Mouse (Mus musculus) spleen, adult 2 months (tissue): ENCODE results near the gene C1qb. TPM values are rescaled to one million over a fixed set of nuclear protein-coding genes. Genes with fewer than 3 reads are reported as not detected.

Experiments
- DNase-seq, 2 experiments: peaks; one replicate each; pipeline versions ENCODE4 v3.0.0 to v3.0.0-alpha.2; 2012 to 2021; ENCODE audit warnings: low spot score in 2 of 2, low read depth in 1 of 2
- H3K27ac ChIP-seq: fragments of 200-500 bp; 2 replicates; pipeline ENCODE4 v1.5.1; 2012; ENCODE audit warnings: low read length, inconsistent platforms; ENCODE audit not compliant: insufficient read depth
- H3K27me3 ChIP-seq: fragments of 200-500 bp; 2 replicates; pipeline ENCODE4 v1.6.1; 2012; ENCODE audit warnings: mild to moderate bottlenecking, moderate library complexity, low read length, inconsistent platforms; ENCODE audit not compliant: control insufficient read depth, insufficient read depth
- H3K36me3 ChIP-seq: fragments of 200-500 bp; 2 replicates; pipeline ENCODE4 v1.6.1; 2012; ENCODE audit warnings: mild to moderate bottlenecking, low read length, inconsistent platforms; ENCODE audit not compliant: control insufficient read depth, insufficient read depth
- H3K4me1 ChIP-seq: fragments of 200-500 bp; 2 replicates; pipeline ENCODE4 v1.6.1; 2011; ENCODE audit warnings: inconsistent platforms; ENCODE audit not compliant: control insufficient read depth, insufficient read depth, insufficient read length
- H3K4me3 ChIP-seq: fragments of 200-500 bp; 2 replicates; pipeline ENCODE4 v1.5.1; 2011; ENCODE audit warnings: mild to moderate bottlenecking, inconsistent platforms; ENCODE audit not compliant: insufficient read depth, insufficient read length; ENCODE audit errors: extremely low read depth
- CTCF ChIP-seq: fragments of 200-500 bp; IDR thresholded peaks from 2 replicates; pipeline ENCODE4 v1.5.1; 2011; ENCODE audit warnings: mild to moderate bottlenecking, inconsistent platforms; ENCODE audit not compliant: insufficient read depth, insufficient read length, insufficient replicate concordance; ENCODE audit errors: extremely low read depth
- POLR2A ChIP-seq: fragments of 200-500 bp; IDR thresholded peaks from 2 replicates; pipeline ENCODE4 v1.6.1; 2011; ENCODE audit warnings: low read depth, low read length, inconsistent platforms
- WGBS: fragments of 180-500 bp; shearing (Covaris S2); methylation state at CpG from one replicate; pipeline ENCODE4 v1.1.7; 2018; 5-methylcytosine and 5-hydroxymethylcytosine counted together
- polyA plus RNA-seq: library from polyadenylated mRNA; depleted of rRNA; stranded (reverse); fragments of >200 nt; gene quantifications from 2 replicates; pipeline ENCODE4 v1.2.3, GENCODE M21; 2012; rRNA removed

C1qb gene
- polyA plus RNA-seq, 1 experiment: 284 TPM

DNA sequence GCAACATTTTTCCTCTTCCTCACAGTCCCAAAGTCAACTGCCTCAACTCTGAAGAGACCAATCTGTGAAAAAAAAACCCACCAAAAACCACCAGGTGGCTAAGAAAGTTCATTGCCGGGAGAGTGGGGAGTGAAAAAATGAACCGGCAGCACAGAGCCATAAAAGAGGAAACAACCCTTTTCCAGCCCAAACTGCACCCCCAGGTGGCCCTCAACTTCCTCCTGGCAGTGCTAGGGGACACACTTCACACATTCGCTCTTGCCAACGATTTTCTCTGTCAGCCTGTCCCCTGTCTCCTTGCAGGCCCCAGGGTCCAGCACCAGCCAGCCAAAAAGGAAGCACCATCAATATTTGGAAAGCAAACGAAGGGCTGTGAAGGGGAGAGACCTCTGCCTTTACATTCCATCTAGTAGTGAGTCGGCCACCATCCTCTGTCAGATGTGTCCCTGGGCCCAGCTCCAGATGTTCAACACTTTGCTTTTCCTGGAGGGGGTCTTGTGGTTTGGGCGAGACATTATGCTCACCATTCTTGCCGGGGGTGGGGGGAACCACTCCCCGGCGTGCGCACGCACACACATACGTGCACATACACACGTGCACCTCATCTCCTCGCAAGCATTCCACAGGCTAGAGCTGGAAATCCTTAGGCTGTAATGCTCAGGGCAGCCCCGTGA lies 53.3 kb downstream of the C1qb start:
- H3K36me3 ChIP-seq: no peaks in the 10 kb centered on the region
- DNase-seq: no peak
- TF ChIP-seq CTCF (no peak), POLR2A (no peak)
- no peak overlapping the region for H3K27ac ChIP-seq
- peaks cover 8% of the 10 kb centered on the region for H3K4me1 ChIP-seq
- 12% methylated on average over 16 of the region's 16 CpGs for WGBS
- peaks cover 22% of the 10 kb centered on the region for H3K27me3 ChIP-seq
- H3K4me3 ChIP-seq: no peak overlapping the region

DNA sequence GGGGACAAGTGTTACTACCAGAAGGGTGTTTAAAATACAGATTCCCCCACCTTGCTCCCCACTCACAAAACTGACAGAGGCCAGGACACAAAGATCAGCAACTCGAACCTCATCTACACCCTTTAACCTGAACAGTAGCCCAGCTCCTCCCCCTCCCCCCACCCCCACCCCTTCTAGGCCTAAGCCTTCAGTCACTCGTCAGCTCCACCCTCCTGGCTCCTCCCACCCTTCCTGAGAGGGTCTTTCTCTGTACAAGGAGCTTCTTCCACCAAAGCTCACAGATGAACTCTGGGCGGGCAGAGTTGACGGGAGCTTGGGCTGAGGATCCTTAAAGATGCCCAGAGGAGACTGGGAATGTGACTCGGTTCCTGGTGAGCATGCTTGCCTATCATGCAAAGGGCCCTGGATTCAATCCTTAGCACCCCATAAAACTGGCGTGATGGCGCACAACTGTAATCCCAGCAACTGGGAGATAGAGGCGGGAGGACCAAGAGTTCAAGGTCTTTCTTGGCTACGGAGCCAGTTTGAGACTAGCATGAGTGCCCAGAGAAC lies 55.6 kb downstream of the C1qb start:
- TF ChIP-seq CTCF (no peak), POLR2A (no peak)
- WGBS: 84% methylated on average over 9 of the region's 9 CpGs
- Histone ChIP-seq H3K36me3 (no peaks in the 10 kb centered on the region), H3K4me3 (no peak overlapping the region), H3K27me3 (peaks cover 10% of the 10 kb centered on the region), H3K4me1 (peaks cover 8% of the 10 kb centered on the region), H3K27ac (no peak overlapping the region)
- DNase-seq: no peak

Other genes starting within 250 kb of the C1qb start
- 2.7 and 6.1 TPM in 2 replicates for gene Ephb2, start 50.2 kb downstream of the C1qb start, polyA plus RNA-seq
- gene C1qc, start 6.9 kb upstream of the C1qb start, polyA plus RNA-seq: 436 and 459 TPM in 2 replicates
- 214 and 227 TPM in 2 replicates for gene C1qa, start 12.6 kb upstream of the C1qb start, polyA plus RNA-seq
- 0.40 and 0.46 TPM in 2 replicates for gene Epha8, start 70.6 kb upstream of the C1qb start, polyA plus RNA-seq
- 8.8 and 12.6 TPM in 2 replicates for gene Zbtb40, start 162.6 kb upstream of the C1qb start, polyA plus RNA-seq